Mouse (Mus musculus) hindbrain, embryonic 14.5 days (tissue): ENCODE measurements around the gene Slc39a11. TPM values are rescaled to one million over a fixed set of nuclear protein-coding genes. Genes with fewer than 3 reads are reported as not detected.

Experiments
- ATAC-seq: fragments of 200-750 bp; cut with Nextera tagmentation; 2 replicates; pipeline ENCODE4 v1.8.0; 2017; ENCODE audit warnings: moderate number of reproducible peaks, mild to moderate bottlenecking, moderate TSS enrichment, moderate library complexity; ENCODE audit not compliant: low FRiP score
- DNase-seq: peaks from one replicate; pipeline ENCODE4 v3.0.0-alpha.2; 2015; ENCODE audit warnings: low spot score
- H3K27ac ChIP-seq: fragments of 300-500 bp; sonication (generic); 2 replicates; pipeline ENCODE4 v1.5.1; 2014; ENCODE audit warnings: mild to moderate bottlenecking, moderate library complexity
- H3K27me3 ChIP-seq: fragments of 300-500 bp; sonication (generic); 2 replicates; pipeline ENCODE4 v1.6.1; 2014; ENCODE audit warnings: mild to moderate bottlenecking, low read length, mixed read lengths; ENCODE audit not compliant: control insufficient read depth, insufficient read depth
- H3K36me3 ChIP-seq: fragments of 300-500 bp; sonication (generic); replicated peaks from 2 replicates; pipeline ENCODE4 v1.6.1; 2014; ENCODE audit not compliant: control insufficient read depth, insufficient read depth
- H3K4me1 ChIP-seq: fragments of 300-500 bp; sonication (generic); replicated peaks from 2 replicates; pipeline ENCODE4 v1.6.1; 2014; ENCODE audit warnings: antibody characterized with exemption, low read length, mixed read lengths; ENCODE audit not compliant: control insufficient read depth, insufficient read depth
- H3K4me2 ChIP-seq: fragments of 300-500 bp; sonication (generic); replicated peaks from 2 replicates; pipeline ENCODE4 v1.6.1; 2014; ENCODE audit warnings: mild to moderate bottlenecking, moderate library complexity
- H3K4me3 ChIP-seq: fragments of 300-500 bp; sonication (generic); replicated peaks from 2 replicates; pipeline ENCODE4 v1.5.1; 2014; ENCODE audit warnings: mild to moderate bottlenecking, low read length
- H3K9ac ChIP-seq: fragments of 300-500 bp; sonication (generic); 2 replicates; pipeline ENCODE4 v1.6.1; 2014
- H3K9me3 ChIP-seq: fragments of 300-500 bp; sonication (generic); 2 replicates; pipeline ENCODE4 v1.6.1; 2016; ENCODE audit warnings: low read length; ENCODE audit not compliant: control insufficient read depth
- WGBS: fragments of 180-500 bp; shearing (Covaris S2); extraction: QIAGEN DNeasy Blood & Tissue Kit; methylation state at CpG from one replicate; pipeline ENCODE4 v1.1.7; 2014; 5-methylcytosine and 5-hydroxymethylcytosine counted together
- polyA plus RNA-seq: library from polyadenylated mRNA; unstranded; fragments of >200 nt; fragmentation: Nextera tagmentation; extraction: Ambion mirVana; gene quantifications from 2 replicates; pipeline ENCODE4 v1.2.1, GENCODE M21; 2014

Slc39a11 gene
- polyA plus RNA-seq, 1 experiment from 2014 or later = 25.5 TPM

GRCm38 (mm10) chr11:113520373-113520772, 129.5 kb downstream of the Slc39a11 start:
- Histone ChIP-seq H3K4me3 (no peak overlapping the region), H3K4me2 (no peak overlapping the region), H3K4me1 (peaks cover 21% of the 10 kb centered on the region), H3K36me3 (no peaks in the 10 kb centered on the region), H3K9ac (peak overlapping the region; percentile 0; the same call in 1 of the 2 replicates), H3K27me3 (no peaks in the 10 kb centered on the region), H3K27ac (peak overlapping the region; percentile 64; the same call in 1 of the 2 replicates), H3K9me3 (no peaks in the 10 kb centered on the region)
- ATAC-seq (no peak), DNase-seq (no peak)
- WGBS = 39% methylated on average over 8 of the region's 8 CpGs

GRCm38 (mm10) chr11:113519973-113520372, 129.9 kb downstream of the Slc39a11 start:
- H3K27ac ChIP-seq = 0 out of 2 replicates have a peak overlapping the region, but pooled peaks have one; percentile 64
- WGBS = 73% methylated on average over 7 of the region's 7 CpGs
- H3K9me3 ChIP-seq = no peaks in the 10 kb centered on the region
- no peaks in the 10 kb centered on the region for H3K36me3 ChIP-seq
- H3K4me2 ChIP-seq = no peak overlapping the region
- no peak overlapping the region for H3K9ac ChIP-seq
- no peak for DNase-seq
- no peaks in the 10 kb centered on the region for H3K27me3 ChIP-seq
- no peak for ATAC-seq
- peaks cover 21% of the 10 kb centered on the region for H3K4me1 ChIP-seq
- no peak overlapping the region for H3K4me3 ChIP-seq

- Histone ChIP-seq H3K27ac (no peak overlapping the region), H3K4me3 (no peak overlapping the region), H3K27me3 (no peaks in the 10 kb centered on the region), H3K9me3 (no peaks in the 10 kb centered on the region), H3K9ac (no peak overlapping the region), H3K4me1 (peaks cover 21% of the 10 kb centered on the region), H3K36me3 (no peaks in the 10 kb centered on the region), H3K4me2 (no peak overlapping the region)
- WGBS = 62% methylated on average over 7 of the region's 7 CpGs
- DNase-seq (no peak), ATAC-seq (no peak)
These were observed 131.7 kb downstream of the Slc39a11 start for GRCm38 (mm10) chr11:113518176-113518575.

GRCm38 (mm10) chr11:113516156-113516555, 133.7 kb downstream of the Slc39a11 start:
- Histone ChIP-seq H3K4me1 (peaks cover 14% of the 10 kb centered on the region), H3K9me3 (no peaks in the 10 kb centered on the region), H3K27me3 (no peaks in the 10 kb centered on the region), H3K27ac (no peak overlapping the region), H3K9ac (0 out of 2 replicates have a peak overlapping the region, but pooled peaks have one; percentile 18), H3K36me3 (no peaks in the 10 kb centered on the region), H3K4me3 (no peak overlapping the region), H3K4me2 (no peak overlapping the region)
- ATAC-seq (no peak), DNase-seq (no peak)
- WGBS = 58% methylated on average over 10 of the region's 10 CpGs

GRCm38 (mm10) chr11:113512976-113513375, 136.9 kb downstream of the Slc39a11 start:
- DNase-seq (no peak), ATAC-seq (no peak)
- Histone ChIP-seq H3K4me1 (peaks cover 8% of the 10 kb centered on the region), H3K4me3 (no peak overlapping the region), H3K9ac (no peak overlapping the region), H3K27ac (0 out of 2 replicates have a peak overlapping the region, but pooled peaks have one; percentile 1), H3K9me3 (no peaks in the 10 kb centered on the region), H3K4me2 (no peak overlapping the region), H3K27me3 (no peaks in the 10 kb centered on the region), H3K36me3 (no peaks in the 10 kb centered on the region)
- 71% methylated on average over 10 of the region's 10 CpGs for WGBS

- no peaks in the 10 kb centered on the region for H3K36me3 ChIP-seq
- H3K9me3 ChIP-seq = no peaks in the 10 kb centered on the region
- 89% methylated on average over 7 of the region's 7 CpGs for WGBS
- H3K4me2 ChIP-seq = no peak overlapping the region
- ATAC-seq (no peak), DNase-seq (no peak)
- H3K27ac ChIP-seq = no peak overlapping the region
- H3K4me3 ChIP-seq = no peak overlapping the region
- no peaks in the 10 kb centered on the region for H3K27me3 ChIP-seq
- H3K4me1 ChIP-seq = peaks cover 11% of the 10 kb centered on the region
- H3K9ac ChIP-seq = no peak overlapping the region
These were observed 137.7 kb downstream of the Slc39a11 start for GRCm38 (mm10) chr11:113512150-113512549.

- Histone ChIP-seq H3K4me1 (peaks cover 11% of the 10 kb centered on the region), H3K36me3 (no peaks in the 10 kb centered on the region), H3K27ac (no peak overlapping the region), H3K4me3 (no peak overlapping the region), H3K4me2 (no peak overlapping the region), H3K9ac (no peak overlapping the region), H3K27me3 (no peaks in the 10 kb centered on the region), H3K9me3 (no peaks in the 10 kb centered on the region)
- ATAC-seq (no peak), DNase-seq (no peak)
- 86% methylated on average over 11 of the region's 11 CpGs for WGBS
These were observed 138.8 kb downstream of the Slc39a11 start for GRCm38 (mm10) chr11:113510969-113511625.

- Histone ChIP-seq H3K4me3 (no peak overlapping the region), H3K36me3 (no peaks in the 10 kb centered on the region), H3K4me1 (peaks cover 11% of the 10 kb centered on the region; the same call in 1 of the 2 replicates), H3K4me2 (no peak overlapping the region), H3K27ac (no peak overlapping the region), H3K27me3 (no peaks in the 10 kb centered on the region), H3K9me3 (no peaks in the 10 kb centered on the region), H3K9ac (no peak overlapping the region)
- 46% methylated on average over 7 of the region's 7 CpGs for WGBS
- DNase-seq (no peak), ATAC-seq (no peak)
These were observed 139.6 kb downstream of the Slc39a11 start for GRCm38 (mm10) chr11:113510249-113510648.

GRCm38 (mm10) chr11:113507716-113508480, 142.0 kb downstream of the Slc39a11 start:
- no peak for DNase-seq

More at GRCm38 (mm10) chr11:113507716-113508480, 142.0 kb downstream of the Slc39a11 start:
- 58% methylated on average over 11 of the region's 11 CpGs for WGBS
- H3K4me1 ChIP-seq = peaks cover 11% of the 10 kb centered on the region; the same call in 1 of the 2 replicates
- H3K4me2 ChIP-seq = no peak overlapping the region
- H3K9ac ChIP-seq = no peak overlapping the region
- no peak for ATAC-seq
- H3K27me3 ChIP-seq = no peaks in the 10 kb centered on the region
- no peaks in the 10 kb centered on the region for H3K36me3 ChIP-seq
- H3K4me3 ChIP-seq = no peak overlapping the region
- H3K27ac ChIP-seq = peak overlapping the region; percentile 29; the same call in 1 of the 2 replicates
- no peaks in the 10 kb centered on the region for H3K9me3 ChIP-seq
